ENCODE assay signal across 8 mouse cellular contexts in genomic region chr15:103364761-103365160, GRCm38 (mm10). TPM values are rescaled to one million over a fixed set of nuclear protein-coding genes. Genes with fewer than 3 reads are reported as not detected.
DNase-seq lines count a peak whose midpoint lies in the region; ATAC-seq and TF ChIP-seq lines count a peak whose summit lies in the region.

No protein-coding gene starts in this region.

- no peak for ATAC-seq in hindbrain, embryonic 13.5 days (ENCODE audit: low FRiP score)
- peak; percentile 6 for ATAC-seq in megakaryocyte progenitor cell, adult 5-6 weeks (replicated peaks; ENCODE audit: poor library complexity)
- ATAC-seq in monocyte, adult 5-6 weeks (replicated peaks; ENCODE audit: insufficient number of reproducible peaks, low FRiP score, low TSS enrichment, poor library complexity, severe bottlenecking): no peak

- H3K4me3 ChIP-seq in heart, adult 2 months: peak overlapping the region; percentile 88
- H3K4me3 ChIP-seq in ES-Bruce4 (ENCODE audit: low read depth, low read length): peak overlapping the region; percentile 97
- H3K4me3 ChIP-seq in hindbrain, embryonic 13.5 days: peak overlapping the region; percentile 53; the same call in 1 of the 2 replicates

- H3K27me3 ChIP-seq in heart, adult 2 months (ENCODE audit: control insufficient read depth, insufficient read depth, low read length): no peaks in the 10 kb centered on the region
- no peaks in the 10 kb centered on the region for H3K27me3 ChIP-seq in ES-Bruce4 (ENCODE audit: control insufficient read depth, insufficient read depth, low read length, poor library complexity, severe bottlenecking)
- peaks cover 49% of the 10 kb centered on the region for H3K27me3 ChIP-seq in hindbrain, embryonic 13.5 days

- no peak for TF ChIP-seq POLR2A in heart, adult 2 months (IDR thresholded peaks at IDR 0.05; ENCODE audit: insufficient read depth, low read depth, low read length)
- TF ChIP-seq POLR2A in ES-Bruce4 (IDR thresholded peaks at IDR 0.05; ENCODE audit: insufficient read depth, low read length): no peak

- H3K36me3 ChIP-seq in heart, adult 2 months (ENCODE audit: control insufficient read depth, insufficient read depth, low read length): peaks cover 7% of the 10 kb centered on the region
- no peaks in the 10 kb centered on the region for H3K36me3 ChIP-seq in ES-Bruce4 (ENCODE audit: control insufficient read depth, insufficient read depth, low read length, poor library complexity, severe bottlenecking)
- no peaks in the 10 kb centered on the region for H3K36me3 ChIP-seq in hindbrain, embryonic 13.5 days

- TF ChIP-seq EP300 in heart, adult 2 months (IDR thresholded peaks at IDR 0.05; ENCODE audit: insufficient read depth, low read depth, low read length): no peak
- no peak for TF ChIP-seq EP300 in ES-Bruce4 (IDR thresholded peaks at IDR 0.05; ENCODE audit: insufficient read depth, low read depth, low read length)

- no peak for TF ChIP-seq CTCF in heart, adult 2 months (IDR thresholded peaks at IDR 0.05)
- TF ChIP-seq CTCF in ES-Bruce4 (IDR thresholded peaks at IDR 0.05; ENCODE audit: low read depth, low read length): no peak

- H3K9ac ChIP-seq in heart, adult 2 months (ENCODE audit: low read depth, low read length): peak overlapping the region; percentile 100
- peak overlapping the region; percentile 97 for H3K9ac ChIP-seq in ES-Bruce4 (ENCODE audit: low read depth, poor library complexity, severe bottlenecking)
- H3K9ac ChIP-seq in hindbrain, embryonic 13.5 days: no peak overlapping the region

- H3K27ac ChIP-seq in heart, adult 2 months: peak overlapping the region; percentile 98
- peak overlapping the region; percentile 67 for H3K27ac ChIP-seq in ES-Bruce4 (ENCODE audit: insufficient read depth, low read length)
- no peak overlapping the region for H3K27ac ChIP-seq in hindbrain, embryonic 13.5 days

- peaks cover 7% of the 10 kb centered on the region for H3K79me2 ChIP-seq in heart, adult 2 months (replicated peaks; ENCODE audit: control insufficient read depth, insufficient read depth, low read length)

- peaks cover 24% of the 10 kb centered on the region for H3K4me1 ChIP-seq in heart, adult 2 months (ENCODE audit: control insufficient read depth, insufficient read depth, low read length)
- H3K4me1 ChIP-seq in ES-Bruce4 (ENCODE audit: control insufficient read depth, insufficient read depth, low read length): peaks cover 3% of the 10 kb centered on the region
- H3K4me1 ChIP-seq in hindbrain, embryonic 13.5 days (replicated peaks): peaks cover 21% of the 10 kb centered on the region

- DNase-seq in heart, adult 2 months: no peak
- DNase-seq in heart, postnatal 25 days (ENCODE audit: low spot score): no peak
- no peak for DNase-seq in layer of hippocampus, postnatal 25 days (ENCODE audit: extremely low spot score in 1 of 2, low spot score in 1 of 2)
- DNase-seq in left cerebral cortex, adult 8-10 months (ENCODE audit: low spot score in 2 of 2): no peak

- WGBS in heart, adult 2 months: 12% methylated on average over 4 of the region's 4 CpGs
- 59% methylated on average over 4 of the region's 4 CpGs for WGBS in hindbrain, embryonic 13.5 days

- H3K9me3 ChIP-seq in ES-Bruce4 (replicated peaks; ENCODE audit: control insufficient read depth, insufficient read depth, low read length, poor library complexity, severe bottlenecking): no peaks in the 10 kb centered on the region
- no peaks in the 10 kb centered on the region for H3K9me3 ChIP-seq in hindbrain, embryonic 13.5 days

- H3K4me2 ChIP-seq in hindbrain, embryonic 13.5 days: peak overlapping the region; percentile 88

- intact Hi-C loops in heart, adult 2 months (cut with DNase I): no loop called here
- intact Hi-C loops in heart, postnatal 25 days (cut with DNase I): no loop called here

RNA-seq across cellular contexts. Expression of gene Itga5, which starts 1.8 kb away (rescaled TPM):
- 10 to 100 TPM; 36.4 to 36.7 TPM for total RNA-seq in heart, adult 2 months (2021)
- polyA plus RNA-seq in heart, adult 2 months (2012; rRNA removed): 38.6 and 44.6 TPM in 2 replicates
- total RNA-seq in heart, postnatal 25 days (2021): 10 to 100 TPM; 48.1 to 48.2 TPM
- 35.6 and 39.5 TPM in 2 replicates for polyA plus RNA-seq in ES-Bruce4 (2011; ENCODE audit: insufficient read depth, insufficient read length, low read depth, missing spikeins)
- 8.6 and 8.9 TPM in 2 replicates for polyA plus RNA-seq in hindbrain, embryonic 13.5 days (2015; fragmentation: Nextera tagmentation; extraction: Ambion mirVana)
- 16.4 and 17.3 TPM in 2 replicates for total RNA-seq in megakaryocyte progenitor cell, adult 5-6 weeks (2015)
- 8.4 and 10.5 TPM in 2 replicates for total RNA-seq in megakaryocyte progenitor cell, adult 5-6 weeks (2017)
- 1 to 10 TPM; 1.4 to 2.4 TPM for total RNA-seq in layer of hippocampus, postnatal 25 days (2021)
- total RNA-seq in monocyte, adult 5-6 weeks (2017): 3.1 to 26.6 TPM (median 11.4 TPM) in 3 replicates
- 1 to 10 TPM; 5.7 to 7.2 (median 5.9) TPM for total RNA-seq in left cerebral cortex, adult 8-10 months (2022)

RNA-seq across cellular contexts. Expression of gene Zfp385a, which starts 24.9 kb away (rescaled TPM):
- 10 to 100 TPM; 10.1 to 10.4 TPM for total RNA-seq in heart, adult 2 months (2021)
- polyA plus RNA-seq in heart, adult 2 months (2012; rRNA removed): 7.3 and 12.0 TPM in 2 replicates
- total RNA-seq in heart, postnatal 25 days (2021): 10 to 100 TPM; 12.5 to 13.7 TPM
- polyA plus RNA-seq in ES-Bruce4 (2011; ENCODE audit: insufficient read depth, insufficient read length, low read depth, missing spikeins): 26.8 and 29.6 TPM in 2 replicates
- 18.6 and 19.9 TPM in 2 replicates for polyA plus RNA-seq in hindbrain, embryonic 13.5 days (2015; fragmentation: Nextera tagmentation; extraction: Ambion mirVana)
- 11.5 and 12.4 TPM in 2 replicates for total RNA-seq in megakaryocyte progenitor cell, adult 5-6 weeks (2015)
- total RNA-seq in megakaryocyte progenitor cell, adult 5-6 weeks (2017): 2.0 and 3.2 TPM in 2 replicates
- 10 to 100 TPM; 40.7 to 45.0 TPM for total RNA-seq in layer of hippocampus, postnatal 25 days (2021)
- 0.85 to 3.7 TPM (median 1.7 TPM) in 3 replicates for total RNA-seq in monocyte, adult 5-6 weeks (2017)
- total RNA-seq in left cerebral cortex, adult 8-10 months (2022): 10 to 100 TPM; 60.6 to 78.6 (median 69.1) TPM

RNA-seq across cellular contexts. Expression of gene Gpr84, which starts 54.3 kb away (rescaled TPM):
- not detected for total RNA-seq in heart, adult 2 months (2021)
- 0.06 TPM in 1 of 2 replicates, not detected in the other for polyA plus RNA-seq in heart, adult 2 months (2012; rRNA removed)
- not detected for total RNA-seq in heart, postnatal 25 days (2021)
- polyA plus RNA-seq in ES-Bruce4 (2011; ENCODE audit: insufficient read depth, insufficient read length, low read depth, missing spikeins): not detected in 2 replicates
- polyA plus RNA-seq in hindbrain, embryonic 13.5 days (2015; fragmentation: Nextera tagmentation; extraction: Ambion mirVana): 0.23 and 0.34 TPM in 2 replicates
- total RNA-seq in megakaryocyte progenitor cell, adult 5-6 weeks (2015): 1.8 and 3.4 TPM in 2 replicates
- 1.8 and 2.3 TPM in 2 replicates for total RNA-seq in megakaryocyte progenitor cell, adult 5-6 weeks (2017)
- total RNA-seq in layer of hippocampus, postnatal 25 days (2021): 1 to 10 TPM in 1 of 2 experiments, under 1 TPM in 1; 0.66 to 1.1 TPM
- total RNA-seq in monocyte, adult 5-6 weeks (2017): 0.53 to 1.2 TPM (median 0.87 TPM) in 3 replicates
- total RNA-seq in left cerebral cortex, adult 8-10 months (2022): 1 to 10 TPM in 2 of 4 experiments, under 1 TPM in 2; 0.76 to 6.8 (median 2.8) TPM
